Mouse (Mus musculus) olfactory bulb, adult 2 months (tissue): ENCODE measurements around the gene Cit.

Experiments used
- CTCF ChIP-seq: fragments of 200-500 bp; IDR thresholded peaks from 2 replicates; pipeline ENCODE4 v1.5.1; 2012; ENCODE audit warnings: low read depth, mild to moderate bottlenecking, low read length, moderate library complexity; ENCODE audit not compliant: insufficient read depth
- POLR2A ChIP-seq: fragments of 200-500 bp; IDR thresholded peaks from 2 replicates; pipeline ENCODE4 v1.6.1; 2012; ENCODE audit warnings: mild to moderate bottlenecking, low read depth, low read length, moderate library complexity; ENCODE audit not compliant: insufficient read depth

- TF ChIP-seq CTCF (no peak), POLR2A (no peak)
These were observed 110.1 kb downstream of the Cit start for GRCm38 (mm10) chr5:115955131-115955530.
